Mouse (Mus musculus) T-helper 1 cell (primary cell): Measurements from ENCODE around the gene Mup7.
"Not testable (repeated sequence)": the region's sequence is repeated elsewhere in the genome, so short reads cannot be mapped to it uniquely, and the experiment has no call there.

Experiments used
- in situ Hi-C: fragments of 300-600 bp; cut with MboI, MseI; formaldehyde crosslinking; loops from one replicate; pipeline ENCODE4 v1.15.1; 2025; ENCODE audit warnings: high pct_unique_total_duplicates

Gene Mup7

DNA sequence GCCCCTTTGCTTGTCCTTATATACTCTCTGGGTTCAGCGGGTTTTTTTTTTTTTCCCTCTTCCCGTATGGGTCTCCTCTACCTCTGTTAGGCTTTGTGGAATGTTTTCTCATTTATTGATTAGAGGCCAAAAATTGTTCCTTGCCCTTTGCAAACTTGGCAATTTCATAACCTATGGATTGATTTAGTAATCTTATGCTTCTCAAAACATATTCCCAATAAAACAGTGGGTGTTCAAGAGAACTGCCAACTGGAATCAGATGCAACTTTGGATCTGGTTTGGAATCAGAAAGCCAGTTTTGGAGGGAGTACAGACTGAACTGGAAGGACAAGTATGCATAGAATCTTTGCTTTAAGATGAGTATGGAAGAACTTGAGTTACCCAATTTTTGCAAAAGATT, at the start of gene Mup7:
Gene Mup7 (minus strand): TSS at position 101 of the 400 bp plus-strand sequence.
- in situ Hi-C loops: not testable (repeated sequence)

DNA sequence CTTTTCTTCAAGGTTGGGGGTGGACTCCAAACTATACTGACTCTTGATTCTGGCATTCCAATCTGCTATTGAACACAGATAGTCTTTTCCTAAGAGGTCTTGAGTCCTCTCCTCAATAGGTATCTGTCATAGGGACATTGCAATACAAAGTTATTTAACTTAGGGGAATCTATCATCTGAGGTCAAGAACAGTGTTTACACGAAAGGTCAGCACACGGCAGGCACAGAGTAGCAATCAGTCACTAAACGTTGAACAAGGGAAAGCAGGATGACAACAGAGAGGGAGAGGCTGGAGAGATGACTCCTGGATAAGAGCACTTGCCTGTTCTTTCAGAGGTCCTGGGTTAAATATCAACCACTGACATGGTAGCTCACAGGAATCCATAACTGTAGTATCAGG, 9.6 kb upstream of the Mup7 start:
- in situ Hi-C loops: not testable (repeated sequence)

DNA sequence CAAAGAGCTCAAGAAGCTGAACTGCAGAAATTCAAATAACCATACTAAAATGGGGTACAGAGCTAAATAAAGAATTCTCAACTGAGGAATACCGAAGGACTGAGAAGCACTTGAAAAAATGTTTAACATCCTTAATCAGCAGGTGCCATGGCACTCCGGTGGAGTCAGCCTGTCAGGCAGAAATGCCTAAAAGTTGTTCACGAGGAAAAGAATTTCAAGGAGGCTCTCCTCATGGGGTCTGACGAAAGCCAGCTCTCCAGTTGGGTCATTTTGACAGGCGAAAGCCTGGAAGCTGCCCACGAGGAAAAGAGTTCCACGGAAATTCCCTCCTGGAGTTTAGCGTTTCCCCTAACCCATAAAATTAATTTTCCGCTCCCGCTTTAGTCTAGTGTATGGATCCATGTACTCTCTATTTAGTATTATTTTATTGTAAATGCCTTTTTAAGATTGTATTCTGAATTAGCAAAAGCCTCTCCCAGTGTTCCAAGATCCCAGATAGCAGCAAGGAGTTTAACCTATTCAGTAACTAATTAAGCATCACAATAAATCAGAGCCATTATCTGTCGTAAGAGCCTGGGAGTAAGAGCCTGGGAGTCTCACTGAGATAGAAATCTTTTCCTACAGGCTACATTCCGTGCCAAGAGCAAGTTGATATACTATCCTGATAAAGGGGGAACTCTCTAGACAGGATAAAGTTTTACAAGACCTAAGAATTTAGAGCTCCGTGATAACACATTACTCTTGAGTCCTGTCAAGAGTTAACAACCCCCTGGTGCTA, 40.8 kb downstream of the Mup7 start:
- in situ Hi-C loops: loop anchor here (5.0 to 10.0 kb wide), 2 partner anchors 233 to 1705 kb away; no protein-coding TSS in a partner anchor

DNA sequence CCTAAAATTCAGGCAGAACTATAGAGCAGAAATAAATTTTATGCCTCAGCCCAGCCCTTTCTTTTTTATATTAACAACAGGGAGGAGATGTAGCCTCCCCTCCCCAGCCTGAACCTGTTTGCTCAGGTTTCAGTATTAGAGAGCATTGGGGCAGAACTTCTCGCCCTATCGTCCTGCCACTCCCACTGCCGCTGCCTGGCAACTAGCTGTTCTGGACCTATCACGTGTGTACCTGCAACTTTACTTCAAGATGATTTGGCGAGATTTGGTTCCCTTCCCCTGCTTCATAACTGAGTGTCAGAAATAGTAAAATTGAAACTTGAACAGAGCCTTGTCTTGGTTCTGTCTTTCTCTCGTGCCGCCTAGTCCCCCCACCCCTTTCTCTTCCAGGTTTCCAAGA, 50.1 kb downstream of the Mup7 start:
- in situ Hi-C loops: loop anchor here (25.0 kb wide), 1 partner anchor 1317 kb away; no protein-coding TSS in a partner anchor
